Mouse (Mus musculus): ENCODE measurements at regions not wholly inside any gene's neighbourhood (a gene's known extent, or its start where the extent isn't known, plus 50 kb on each side); places are given as distances from the start of the nearest gene placed in this dataset.

GRCm38 (mm10) chr14:76222320-76222626 lies 111.6 kb downstream of the Nufip1 start:
- TF ChIP-seq GATA1 (IDR thresholded peaks at IDR 0.05; ENCODE audit: borderline replicate concordance, low read length) = no peak
- no peak for TF ChIP-seq FLI1 (IDR thresholded peaks at IDR 0.05; ENCODE audit: low read length)

All from megakaryocyte, embryonic 14.5 days (primary cell).